Mouse (Mus musculus) embryo, embryonic 10.5 days (tissue): ENCODE data around the gene Lgi1.

Experiments
- DNase-seq: peaks from one replicate; pipeline ENCODE4 v3.0.0-alpha.2; 2015; ENCODE audit warnings: low spot score

The Lgi1 gene

GRCm38 (mm10) chr19:38264505-38265500, at the start of gene Lgi1:
Lgi1 (plus strand) TSS chr19:38264536.
- DNase-seq: no peak

GRCm38 (mm10) chr19:38217696-38218095, 46.6 kb upstream of the Lgi1 start:
- no peak for DNase-seq

- DNase-seq: no peak
Measured at GRCm38 (mm10) chr19:38223356-38223904, 40.9 kb upstream of the Lgi1 start.

GRCm38 (mm10) chr19:38223905-38224684, 40.2 kb upstream of the Lgi1 start, which contains the start of gene Fra10ac1:
Fra10ac1 (minus strand) TSS chr19:38224156.
- peak; percentile 91 for DNase-seq

- DNase-seq: peak; percentile 31
Measured at GRCm38 (mm10) chr19:38224685-38225060, 39.7 kb upstream of the Lgi1 start.

- no peak for DNase-seq
Measured at GRCm38 (mm10) chr19:38228699-38229098, 35.6 kb upstream of the Lgi1 start.

GRCm38 (mm10) chr19:38232087-38232486, 32.2 kb upstream of the Lgi1 start:
- DNase-seq: no peak

- peak; percentile 47 for DNase-seq
Measured at GRCm38 (mm10) chr19:38232516-38232915, 31.8 kb upstream of the Lgi1 start.

- no peak for DNase-seq
Measured at GRCm38 (mm10) chr19:38236526-38236925, 27.8 kb upstream of the Lgi1 start.

- peak; percentile 42 for DNase-seq
Measured at GRCm38 (mm10) chr19:38237834-38238212, 26.5 kb upstream of the Lgi1 start.

- DNase-seq: peak; percentile 3
Measured at GRCm38 (mm10) chr19:38238213-38238951, 26.0 kb upstream of the Lgi1 start.

GRCm38 (mm10) chr19:38242314-38242852, 22.0 kb upstream of the Lgi1 start:
- no peak for DNase-seq

GRCm38 (mm10) chr19:38244748-38245147, 19.6 kb upstream of the Lgi1 start:
- DNase-seq: no peak

- no peak for DNase-seq
Measured at GRCm38 (mm10) chr19:38245361-38246176, 18.8 kb upstream of the Lgi1 start.

- DNase-seq: no peak
Measured at GRCm38 (mm10) chr19:38246177-38246622, 18.1 kb upstream of the Lgi1 start.

- no peak for DNase-seq
Measured at GRCm38 (mm10) chr19:38249627-38250026, 14.7 kb upstream of the Lgi1 start.

GRCm38 (mm10) chr19:38253796-38254195, 10.5 kb upstream of the Lgi1 start:
- DNase-seq: peak; percentile 71

GRCm38 (mm10) chr19:38258651-38259065, 5.7 kb upstream of the Lgi1 start:
- DNase-seq: no peak

GRCm38 (mm10) chr19:38259436-38259835, 4.9 kb upstream of the Lgi1 start:
- DNase-seq: no peak

GRCm38 (mm10) chr19:38260346-38260745, 4.0 kb upstream of the Lgi1 start:
- DNase-seq: no peak
